Mouse (Mus musculus) midbrain, embryonic 10.5 days (tissue): ENCODE data around the gene Tceanc. TPM values are rescaled to one million over a fixed set of nuclear protein-coding genes. Genes with fewer than 3 reads are reported as not detected.

Experiments
- DNase-seq: peaks from one replicate; pipeline ENCODE4 v3.0.0-alpha.2; 2017; ENCODE audit warnings: low spot score
- H3K27ac ChIP-seq: fragments of 300-500 bp; sonication (generic); replicated peaks from 2 replicates; pipeline ENCODE4 v1.5.1; 2016; ENCODE audit warnings: mild to moderate bottlenecking
- H3K27me3 ChIP-seq: fragments of 300-500 bp; sonication (generic); 2 replicates; pipeline ENCODE4 v1.6.1; 2016; ENCODE audit warnings: low read depth, mild to moderate bottlenecking; ENCODE audit not compliant: poor library complexity, severe bottlenecking
- H3K36me3 ChIP-seq: fragments of 300-500 bp; sonication (generic); 2 replicates; pipeline ENCODE4 v1.6.1; 2016; ENCODE audit warnings: mild to moderate bottlenecking, moderate library complexity
- H3K4me1 ChIP-seq: fragments of 300-500 bp; sonication (generic); 2 replicates; pipeline ENCODE4 v1.6.1; 2016
- H3K4me3 ChIP-seq: fragments of 300-500 bp; sonication (generic); 2 replicates; pipeline ENCODE4 v1.5.1; 2016; ENCODE audit warnings: mild to moderate bottlenecking, moderate library complexity
- H3K9me3 ChIP-seq: fragments of 300-500 bp; sonication (generic); replicated peaks from 2 replicates; pipeline ENCODE4 v1.6.1; 2016; ENCODE audit warnings: mild to moderate bottlenecking
- WGBS: fragments of 180-500 bp; shearing (Covaris S2); methylation state at CpG from one replicate; pipeline ENCODE4 v1.1.7; 2016; 5-methylcytosine and 5-hydroxymethylcytosine counted together
- polyA plus RNA-seq: library from polyadenylated mRNA; unstranded; fragments of >200 nt; fragmentation: Nextera tagmentation; extraction: Ambion mirVana; gene quantifications from 2 replicates; pipeline ENCODE4 v1.2.1, GENCODE M21; 2016

The Tceanc gene
- 12.4 and 14.0 TPM in 2 replicates for polyA plus RNA-seq

- no peak within 1 kb of the TSS for H3K27ac ChIP-seq
Measured at GRCm38 (mm10) chrX:166518345-166518744, at the start of gene Tceanc. Gene Tceanc (minus strand): TSS chrX:166518567.

GRCm38 (mm10) chrX:166565983-166566382 lies 47.6 kb upstream of the Tceanc start:
- Histone ChIP-seq H3K4me3 (no peak overlapping the region), H3K9me3 (no peaks in the 10 kb centered on the region), H3K36me3 (no peaks in the 10 kb centered on the region), H3K27ac (no peak overlapping the region), H3K4me1 (no peaks in the 10 kb centered on the region), H3K27me3 (peaks cover 81% of the 10 kb centered on the region)
- 86% methylated on average over 6 of the region's 6 CpGs for WGBS
- no peak for DNase-seq

More at GRCm38 (mm10) chrX:166518345-166518744, at the start of gene Tceanc:
- 81% methylated on average over 16 of the region's 16 CpGs for WGBS
- Histone ChIP-seq H3K4me1 (0 out of 2 replicates have a peak, but pooled peaks cover 3% of the 10 kb centered on the region), H3K36me3 (no peaks in the 10 kb centered on the region), H3K9me3 (no peaks in the 10 kb centered on the region), H3K4me3 (no peak within 1 kb of the TSS), H3K27me3 (peaks cover 89% of the 10 kb centered on the region)
- DNase-seq, result no peak

- WGBS, result 71% methylated on average over 5 of the region's 5 CpGs
- no peaks in the 10 kb centered on the region for H3K4me1 ChIP-seq
- H3K27ac ChIP-seq, result no peak overlapping the region
- H3K36me3 ChIP-seq, result no peaks in the 10 kb centered on the region
- H3K4me3 ChIP-seq, result no peak overlapping the region
- no peaks in the 10 kb centered on the region for H3K9me3 ChIP-seq
- H3K27me3 ChIP-seq, result peaks cover 86% of the 10 kb centered on the region
- no peak for DNase-seq
Measured at GRCm38 (mm10) chrX:166565401-166565800, 47.0 kb upstream of the Tceanc start.

- DNase-seq, result no peak
- WGBS, result 79% methylated on average over 5 of the region's 5 CpGs
- H3K27ac ChIP-seq, result no peak overlapping the region
- H3K9me3 ChIP-seq, result no peaks in the 10 kb centered on the region
- H3K36me3 ChIP-seq, result no peaks in the 10 kb centered on the region
- peaks cover 86% of the 10 kb centered on the region for H3K27me3 ChIP-seq
- H3K4me1 ChIP-seq, result no peaks in the 10 kb centered on the region
- H3K4me3 ChIP-seq, result no peak overlapping the region
Measured at GRCm38 (mm10) chrX:166564900-166565299, 46.5 kb upstream of the Tceanc start.

- H3K36me3 ChIP-seq, result no peaks in the 10 kb centered on the region
- H3K4me1 ChIP-seq, result no peaks in the 10 kb centered on the region
- 90% methylated on average over 3 of the region's 3 CpGs for WGBS
- no peaks in the 10 kb centered on the region for H3K9me3 ChIP-seq
- no peak for DNase-seq
- H3K27me3 ChIP-seq, result peaks cover 66% of the 10 kb centered on the region
- H3K27ac ChIP-seq, result no peak overlapping the region
- no peak overlapping the region for H3K4me3 ChIP-seq
Measured at GRCm38 (mm10) chrX:166559333-166559732, 41.0 kb upstream of the Tceanc start.

GRCm38 (mm10) chrX:166552355-166552754 lies 34.0 kb upstream of the Tceanc start:
- H3K36me3 ChIP-seq, result no peaks in the 10 kb centered on the region
- no peak overlapping the region for H3K4me3 ChIP-seq
- no peak overlapping the region for H3K27ac ChIP-seq
- H3K9me3 ChIP-seq, result no peaks in the 10 kb centered on the region
- no peaks in the 10 kb centered on the region for H3K4me1 ChIP-seq
- no peak for DNase-seq
- peaks cover 71% of the 10 kb centered on the region for H3K27me3 ChIP-seq
- WGBS, result 88% methylated on average over 7 of the region's 7 CpGs

GRCm38 (mm10) chrX:166546495-166546894 lies 28.1 kb upstream of the Tceanc start:
- Histone ChIP-seq H3K4me1 (no peaks in the 10 kb centered on the region), H3K36me3 (no peaks in the 10 kb centered on the region), H3K9me3 (no peaks in the 10 kb centered on the region), H3K4me3 (no peak overlapping the region), H3K27me3 (peaks cover 78% of the 10 kb centered on the region), H3K27ac (no peak overlapping the region)
- DNase-seq, result no peak
- WGBS, result 78% methylated on average over 2 of the region's 2 CpGs

- H3K4me3 ChIP-seq, result no peak overlapping the region
- peaks cover 91% of the 10 kb centered on the region for H3K27me3 ChIP-seq
Measured at GRCm38 (mm10) chrX:166535138-166535537, 16.8 kb upstream of the Tceanc start.

GRCm38 (mm10) chrX:166533432-166533831 lies 15.1 kb upstream of the Tceanc start:
- WGBS, result 79% methylated on average over 4 of the region's 4 CpGs
- no peak for DNase-seq
- no peaks in the 10 kb centered on the region for H3K4me1 ChIP-seq
- no peak overlapping the region for H3K27ac ChIP-seq
- no peaks in the 10 kb centered on the region for H3K36me3 ChIP-seq
- H3K4me3 ChIP-seq, result no peak overlapping the region
- peaks cover 90% of the 10 kb centered on the region for H3K27me3 ChIP-seq
- H3K9me3 ChIP-seq, result no peaks in the 10 kb centered on the region

More at GRCm38 (mm10) chrX:166535138-166535537, 16.8 kb upstream of the Tceanc start:
- Histone ChIP-seq H3K4me1 (no peaks in the 10 kb centered on the region), H3K9me3 (no peaks in the 10 kb centered on the region), H3K27ac (no peak overlapping the region), H3K36me3 (no peaks in the 10 kb centered on the region)
- whole genome bisulfite sequencing, result 73% methylated on average over 4 of the region's 4 CpGs
- no peak for DNase-seq

- Histone ChIP-seq H3K27me3 (peaks cover 86% of the 10 kb centered on the region), H3K4me3 (no peak overlapping the region), H3K4me1 (no peaks in the 10 kb centered on the region), H3K36me3 (no peaks in the 10 kb centered on the region), H3K27ac (no peak overlapping the region), H3K9me3 (no peaks in the 10 kb centered on the region)
- 48% methylated on average over 6 of the region's 6 CpGs for whole genome bisulfite sequencing
- no peak for DNase-seq
Measured at GRCm38 (mm10) chrX:166531671-166532070, 13.3 kb upstream of the Tceanc start.

- 90% methylated on average over 3 of the region's 3 CpGs for WGBS
- DNase-seq, result no peak
Measured at GRCm38 (mm10) chrX:166528126-166528525, 9.8 kb upstream of the Tceanc start.

GRCm38 (mm10) chrX:166525637-166526315 lies 7.4 kb upstream of the Tceanc start:
- Histone ChIP-seq H3K4me1 (no peaks in the 10 kb centered on the region), H3K4me3 (no peak overlapping the region), H3K27ac (no peak overlapping the region), H3K36me3 (no peaks in the 10 kb centered on the region), H3K27me3 (peaks cover 76% of the 10 kb centered on the region), H3K9me3 (no peaks in the 10 kb centered on the region)
- 96% methylated on average over 2 of the region's 2 CpGs for WGBS
- no peak for DNase-seq

More at GRCm38 (mm10) chrX:166528126-166528525, 9.8 kb upstream of the Tceanc start:
- Histone ChIP-seq H3K27ac (no peak overlapping the region), H3K4me1 (no peaks in the 10 kb centered on the region), H3K36me3 (no peaks in the 10 kb centered on the region), H3K27me3 (peaks cover 79% of the 10 kb centered on the region), H3K9me3 (no peaks in the 10 kb centered on the region), H3K4me3 (no peak overlapping the region)

GRCm38 (mm10) chrX:166520782-166521181 lies 2.4 kb upstream of the Tceanc start:
- H3K4me1 ChIP-seq, result no peaks in the 10 kb centered on the region
- H3K36me3 ChIP-seq, result no peaks in the 10 kb centered on the region
- no peak for DNase-seq
- H3K27me3 ChIP-seq, result peaks cover 80% of the 10 kb centered on the region
- 87% methylated on average over 5 of the region's 5 CpGs for WGBS
- no peaks in the 10 kb centered on the region for H3K9me3 ChIP-seq
- H3K4me3 ChIP-seq, result no peak overlapping the region
- H3K27ac ChIP-seq, result no peak overlapping the region
